Mouse (Mus musculus): ENCODE data around the gene Wfikkn2.

Wfikkn2 gene

DNA sequence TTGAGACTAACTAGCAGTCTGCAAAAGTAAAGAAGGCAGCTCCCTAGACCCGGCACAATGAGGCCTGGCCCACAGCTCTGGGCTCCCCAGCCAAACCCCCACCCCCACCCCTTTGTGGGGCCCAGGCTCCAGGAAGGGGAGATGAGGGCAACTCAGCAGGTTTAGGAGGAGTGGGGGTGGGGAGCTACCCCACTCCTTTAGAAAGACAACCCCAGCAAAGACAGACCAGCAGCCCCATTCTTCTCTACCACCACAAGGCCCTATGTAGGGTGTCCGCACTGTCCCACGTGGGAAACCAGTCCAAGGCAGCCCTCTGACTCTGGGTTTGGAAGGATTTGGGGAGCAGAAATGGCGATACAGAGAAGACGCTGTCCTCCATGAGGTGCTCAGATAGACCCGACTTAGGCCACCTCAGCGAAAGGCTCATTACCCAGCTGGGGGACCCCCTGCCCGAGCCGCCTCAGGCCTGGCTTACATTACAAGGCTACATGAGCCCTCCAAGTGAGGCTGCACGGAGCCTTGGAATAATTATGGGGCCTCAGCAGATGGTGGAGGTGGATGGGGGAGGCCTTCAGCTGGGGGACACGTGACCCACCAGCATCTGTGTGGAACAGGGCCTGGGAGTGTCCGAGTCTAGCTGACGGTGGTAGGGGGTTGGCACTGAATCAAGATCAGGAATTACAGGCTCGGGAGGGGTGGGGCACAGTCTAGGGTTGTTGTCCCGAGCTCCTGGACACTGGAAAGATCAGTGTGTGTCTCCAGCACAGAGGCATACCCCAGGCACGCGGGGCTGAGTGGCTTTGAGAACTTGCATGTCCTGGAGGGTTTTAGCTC, at the start of gene Wfikkn2:
Wfikkn2 (minus strand) TSS at position 51 of the 834 bp plus-strand sequence.
- TF ChIP-seq GATA4 (IDR thresholded peaks at IDR 0.05; ENCODE audit: insufficient replicate concordance, low read length), result no peak

DNA sequence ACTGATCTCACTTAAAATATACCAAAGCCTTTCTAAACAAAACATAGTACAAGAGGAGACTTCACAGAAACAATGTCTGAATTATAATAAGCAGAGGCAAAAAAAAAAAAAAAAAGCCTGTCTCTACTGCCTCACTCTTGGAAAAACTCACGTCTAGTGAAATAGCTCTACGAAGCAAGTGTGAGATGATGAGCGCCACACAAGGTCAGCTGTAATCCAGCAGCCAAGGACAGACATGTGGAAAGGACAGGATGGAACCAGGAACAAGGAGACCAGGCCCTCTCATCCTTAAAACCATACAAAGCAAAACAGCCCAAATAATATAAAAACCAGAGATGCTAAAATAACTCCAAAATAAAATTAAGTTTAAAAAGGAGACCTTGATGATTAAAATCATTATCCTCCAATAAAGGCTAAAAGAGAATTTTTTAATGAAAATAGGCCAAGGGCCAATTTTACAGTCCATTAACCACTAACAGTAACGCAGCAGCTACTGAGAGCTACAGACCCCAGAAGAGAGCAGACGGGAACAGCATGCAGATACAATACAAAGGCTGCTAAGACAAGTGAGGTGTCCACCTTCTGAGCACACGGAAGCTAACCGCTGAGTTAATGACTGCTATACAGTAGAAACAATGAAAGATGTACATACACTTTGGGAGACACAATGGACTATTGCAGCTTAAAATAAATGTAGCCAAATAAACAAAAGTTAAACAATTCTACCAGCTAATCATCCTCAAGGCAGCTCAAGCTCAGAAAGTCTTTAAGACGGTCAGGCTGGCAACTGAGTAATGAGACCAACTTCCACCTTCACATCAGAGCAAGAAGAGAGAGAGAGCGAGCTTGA, 49.4 kb upstream of the Wfikkn2 start:
- TF ChIP-seq GATA4 (IDR thresholded peaks at IDR 0.05; ENCODE audit: insufficient replicate concordance, low read length), result no peak

GRCm38 (mm10) chr11:94290062-94290740, 44.4 kb upstream of the Wfikkn2 start:
- TF ChIP-seq GATA4 (IDR thresholded peaks at IDR 0.05; ENCODE audit: insufficient replicate concordance, low read length), result no peak

GRCm38 (mm10) chr11:94287105-94287504, 41.3 kb upstream of the Wfikkn2 start:
- TF ChIP-seq GATA4 (IDR thresholded peaks at IDR 0.05; ENCODE audit: insufficient replicate concordance, low read length), result no peak

- TF ChIP-seq GATA4 (IDR thresholded peaks at IDR 0.05; ENCODE audit: insufficient replicate concordance, low read length), result no peak
Measured at GRCm38 (mm10) chr11:94285886-94286574, 40.2 kb upstream of the Wfikkn2 start.

- TF ChIP-seq GATA4 (IDR thresholded peaks at IDR 0.05; ENCODE audit: insufficient replicate concordance, low read length), result no peak
Measured at GRCm38 (mm10) chr11:94283536-94284099, 37.8 kb upstream of the Wfikkn2 start.

DNA sequence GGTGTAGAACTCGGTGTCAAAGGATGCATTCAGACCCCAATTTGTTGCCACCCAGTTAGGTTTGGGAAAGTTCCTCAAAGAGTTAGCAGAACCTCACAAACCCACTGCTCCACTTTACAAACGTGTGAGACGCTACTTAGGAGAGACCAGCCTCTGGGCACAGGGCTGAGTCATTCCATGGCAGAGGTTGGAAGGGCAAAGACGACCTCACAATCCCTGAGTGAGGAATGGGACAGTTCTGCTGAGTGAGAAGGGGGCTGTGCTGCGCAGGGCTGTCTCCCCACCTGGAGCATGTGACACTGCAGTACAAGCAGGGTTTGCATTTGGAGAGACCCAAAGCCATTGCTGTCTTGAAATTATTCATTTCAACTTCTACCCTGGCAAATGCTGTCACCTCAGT, 36.5 kb upstream of the Wfikkn2 start:
- no peak for TF ChIP-seq GATA4 (IDR thresholded peaks at IDR 0.05; ENCODE audit: insufficient replicate concordance, low read length)

DNA sequence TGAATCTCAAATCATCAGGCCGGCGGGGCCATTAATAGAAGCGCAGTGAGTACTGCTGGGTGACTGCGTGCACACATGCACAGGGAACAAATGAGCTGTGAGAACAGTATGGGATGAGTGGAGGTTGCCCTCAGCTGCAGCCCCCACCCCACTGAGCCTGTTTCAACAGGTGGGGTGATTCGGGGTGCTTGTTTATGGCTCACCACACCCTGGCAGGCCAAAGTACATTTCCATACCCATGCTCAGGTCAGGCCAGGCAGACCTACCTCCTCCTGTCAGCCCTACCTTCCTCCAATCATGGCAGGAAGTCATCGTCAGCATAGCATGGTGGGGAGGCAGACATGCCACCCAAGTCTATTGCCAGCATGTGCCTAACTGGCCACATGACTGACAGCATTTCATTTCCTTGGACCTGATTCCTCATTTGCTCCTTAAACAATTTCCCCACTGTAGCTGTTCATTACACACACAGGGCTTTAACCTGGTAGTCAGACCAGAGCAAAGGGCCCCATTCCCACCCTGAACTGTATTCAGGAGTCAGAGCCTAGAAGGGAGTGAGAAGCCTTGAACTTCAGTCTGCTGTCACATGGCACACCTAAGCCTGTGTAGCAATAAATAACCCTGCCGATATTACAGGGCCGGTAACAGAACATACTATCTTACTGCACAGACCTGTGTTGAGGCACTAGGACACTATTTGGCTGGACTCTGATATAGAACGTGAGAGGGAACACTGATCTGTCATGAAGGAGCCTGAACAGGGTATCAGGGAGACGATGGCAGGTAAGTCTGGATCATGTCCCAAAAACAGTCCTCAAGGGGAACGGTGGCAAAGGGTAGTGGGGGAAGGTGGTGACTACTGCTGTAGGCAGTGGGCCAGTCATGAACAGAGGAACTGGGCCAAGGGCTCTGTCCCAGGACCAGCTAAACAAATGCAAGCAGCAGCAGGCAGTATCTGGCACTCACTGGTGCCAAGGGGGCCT, 35.7 kb upstream of the Wfikkn2 start, which contains the start of gene Gm21885:
Gm21885 (plus strand) TSS at position 675 of the 983 bp plus-strand sequence.
- no peak for TF ChIP-seq GATA4 (IDR thresholded peaks at IDR 0.05; ENCODE audit: insufficient replicate concordance, low read length)

DNA sequence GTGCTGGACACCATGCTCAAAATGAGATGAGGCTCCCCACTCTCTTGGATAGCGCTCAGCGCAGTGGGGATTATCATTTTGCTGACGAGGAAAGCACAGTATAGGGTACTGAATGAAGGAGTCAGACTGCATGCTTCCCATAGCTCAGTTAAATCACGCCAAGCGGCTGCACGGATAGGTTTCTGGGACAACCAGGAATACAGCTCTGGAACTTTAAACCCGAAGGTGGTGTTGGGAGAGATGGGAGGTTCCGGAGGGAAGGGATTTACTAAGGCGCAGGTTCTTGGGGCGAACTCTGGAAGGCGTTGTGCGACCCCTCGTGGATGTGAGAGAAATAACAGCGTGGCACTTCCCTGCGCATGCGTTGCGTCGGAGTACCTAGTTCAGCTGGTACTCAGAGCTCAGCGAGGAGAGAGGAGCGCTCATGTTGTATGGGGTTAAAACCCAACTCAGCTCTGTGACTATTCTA, 31.1 kb upstream of the Wfikkn2 start:
- TF ChIP-seq GATA4 (IDR thresholded peaks at IDR 0.05; ENCODE audit: insufficient replicate concordance, low read length), result no peak

DNA sequence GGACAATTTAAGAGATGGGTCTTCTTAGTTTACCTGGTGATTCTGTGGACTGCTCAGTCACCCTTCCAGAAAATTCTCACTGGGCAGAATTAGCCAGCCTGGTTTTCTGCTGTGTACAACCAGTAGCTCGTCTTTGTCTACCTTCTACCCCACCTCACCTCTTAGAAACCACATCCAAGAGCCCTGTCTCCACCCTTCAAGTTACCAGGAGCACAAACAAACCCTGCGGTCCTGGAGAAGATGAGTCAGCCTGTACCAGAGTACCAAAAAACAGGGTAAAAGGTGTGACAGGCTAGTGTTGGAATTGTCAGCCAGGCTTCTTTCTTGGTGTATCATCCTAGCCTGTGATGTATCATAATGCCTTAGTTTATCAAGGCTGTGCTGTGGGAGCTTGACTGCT, 29.9 kb upstream of the Wfikkn2 start:
- no peak for TF ChIP-seq GATA4 (IDR thresholded peaks at IDR 0.05; ENCODE audit: insufficient replicate concordance, low read length)

GRCm38 (mm10) chr11:94275226-94275625, 29.4 kb upstream of the Wfikkn2 start:
- no peak for TF ChIP-seq GATA4 (IDR thresholded peaks at IDR 0.05; ENCODE audit: insufficient replicate concordance, low read length)

DNA sequence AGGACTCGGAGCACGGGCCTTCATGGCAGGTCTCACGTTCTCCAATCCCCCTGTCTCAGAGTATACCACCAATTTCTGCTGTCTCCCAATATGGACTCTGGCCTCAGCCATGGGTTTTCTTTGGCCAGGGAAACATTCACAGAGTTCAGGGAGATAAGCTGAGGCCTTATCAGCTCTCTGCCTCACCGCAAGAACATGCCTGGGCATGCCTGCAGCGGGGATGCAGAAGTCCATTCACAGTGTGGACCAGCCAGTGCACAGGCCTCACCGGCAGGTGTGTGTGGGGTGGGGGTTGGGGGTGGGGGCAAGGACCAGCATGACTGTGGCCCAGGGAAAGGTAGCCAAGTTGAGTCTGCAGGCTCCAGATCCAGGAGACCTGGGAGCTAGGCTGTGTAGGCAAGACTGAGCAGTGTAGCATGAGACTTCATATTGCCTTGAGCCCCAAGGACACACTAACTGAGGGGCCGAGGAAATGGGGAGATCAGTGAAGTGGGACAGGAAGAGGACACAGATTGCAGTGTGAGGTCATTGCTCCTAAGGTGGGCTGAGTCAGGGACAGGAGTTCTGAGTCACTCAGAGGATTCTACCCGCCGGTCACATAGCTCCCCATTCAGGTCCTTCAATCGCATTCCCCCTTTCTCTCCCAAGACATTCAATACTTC, 28.5 kb upstream of the Wfikkn2 start:
- peak; percentile 94; the same call in 1 of the 2 replicates for TF ChIP-seq GATA4 (IDR thresholded peaks at IDR 0.05; ENCODE audit: insufficient replicate concordance, low read length)

All from liver, adult (tissue).